In genomic region chr2:57408413-57408812, GRCm38 (mm10) we compare ENCODE assay signal across 13 mouse cellular contexts.
DNase-seq lines count a peak whose midpoint lies in the region.
"Had no signal": no experiment of that assay in that cellular context is flagged by ENCODE, and none has a peak within 500 bp of the region (broad histone marks: within the 10 kb centered on the region; RNA-seq: fewer than 3 reads in every experiment).

No protein-coding gene starts in this region.

- peak; percentile 4 for DNase-seq in heart, adult 11 months
- no peak for DNase-seq in heart, postnatal 36 days
- peak; percentile 14 to 44 for DNase-seq in cerebellum, adult 18-20 months
- peak; percentile 48 for DNase-seq in cerebellum, adult 9-11 months
- peak; percentile 12 to 22 for DNase-seq in cerebellum, postnatal 36 days
- no peak for DNase-seq in adrenal gland, postnatal 14 days
- no peak for DNase-seq in adrenal gland, postnatal 25 days
- DNase-seq in lung, postnatal 14 days: no peak
- DNase-seq: adrenal gland, adult 2 months; gastrocnemius, postnatal 10 days; heart, adult 2 months; heart, postnatal 14 days; kidney, adult 18-20 months had no signal

- intact Hi-C loops in heart, postnatal 36 days (cut with DNase I): no loop called here

Comparison
In these comparisons a context has a peak if more than half of its experiments do, and no peak if none do; other contexts are left out.
1. DNase-seq: peak in heart, adult 11 months (single experiment), cerebellum, adult 18-20 months (2 of 2), cerebellum, adult 9-11 months (single experiment) and cerebellum, postnatal 36 days (2 of 2); none in heart, postnatal 36 days (0 of 2), adrenal gland, postnatal 14 days (single experiment), adrenal gland, postnatal 25 days (single experiment) and lung, postnatal 14 days (single experiment).